Mouse (Mus musculus) limb, embryonic 12.5 days (tissue): ENCODE results near the gene Sephs2. TPM values are rescaled to one million over a fixed set of nuclear protein-coding genes. Genes with fewer than 3 reads are reported as not detected.

Source experiments
- ATAC-seq: fragments of 200-750 bp; cut with Nextera tagmentation; 2 replicates; pipeline ENCODE4 v1.8.0; 2017; ENCODE audit warnings: low read depth, moderate TSS enrichment; ENCODE audit not compliant: insufficient number of reproducible peaks, insufficient read depth, low FRiP score, low TSS enrichment
- H3K27ac ChIP-seq: fragments of 300-500 bp; sonication (generic); 2 replicates; pipeline ENCODE4 v1.5.1; 2016; ENCODE audit warnings: mild to moderate bottlenecking, moderate library complexity
- H3K27me3 ChIP-seq: fragments of 300-500 bp; sonication (generic); 2 replicates; pipeline ENCODE4 v1.6.1; 2016; ENCODE audit warnings: mild to moderate bottlenecking, moderate library complexity
- H3K36me3 ChIP-seq: fragments of 300-500 bp; sonication (generic); 2 replicates; pipeline ENCODE4 v1.6.1; 2016; ENCODE audit warnings: mild to moderate bottlenecking, moderate library complexity
- H3K4me1 ChIP-seq: fragments of 300-500 bp; sonication (generic); replicated peaks from 2 replicates; pipeline ENCODE4 v1.6.1; 2016
- H3K4me2 ChIP-seq: fragments of 300-500 bp; sonication (generic); 2 replicates; pipeline ENCODE4 v1.6.1; 2016; ENCODE audit warnings: mild to moderate bottlenecking, moderate library complexity
- H3K4me3 ChIP-seq: fragments of 300-500 bp; sonication (generic); replicated peaks from 2 replicates; pipeline ENCODE4 v1.5.1; 2016; ENCODE audit warnings: mild to moderate bottlenecking
- H3K9ac ChIP-seq: fragments of 300-500 bp; sonication (generic); replicated peaks from 2 replicates; pipeline ENCODE4 v1.6.1; 2016; ENCODE audit warnings: mild to moderate bottlenecking, moderate library complexity
- H3K9me3 ChIP-seq: fragments of 300-500 bp; sonication (generic); 2 replicates; pipeline ENCODE4 v1.6.1; 2016; ENCODE audit warnings: mild to moderate bottlenecking, moderate library complexity
- WGBS: fragments of 180-500 bp; shearing (Covaris S2); methylation state at CpG from one replicate; pipeline ENCODE4 v1.1.7; 2016; 5-methylcytosine and 5-hydroxymethylcytosine counted together
- polyA plus RNA-seq: library from polyadenylated mRNA; unstranded; fragments of >200 nt; fragmentation: Nextera tagmentation; extraction: Ambion mirVana; gene quantifications from 2 replicates; pipeline ENCODE4 v1.2.1, GENCODE M21; 2016

Sephs2 gene
- polyA plus RNA-seq, 1 experiment from 2014 or later, result 92.3 TPM

- peaks cover 38% of the 10 kb centered on the region for H3K36me3 ChIP-seq
- H3K4me1 ChIP-seq, result peaks cover 12% of the 10 kb centered on the region
- H3K27me3 ChIP-seq, result no peaks in the 10 kb centered on the region
- no peak overlapping the region for H3K27ac ChIP-seq
- peaks cover 15% of the 10 kb centered on the region; the same call in 1 of the 2 replicates for H3K9me3 ChIP-seq
- H3K9ac ChIP-seq, result no peak overlapping the region
- no peak for ATAC-seq
- H3K4me2 ChIP-seq, result no peak overlapping the region
- no peak overlapping the region for H3K4me3 ChIP-seq
- WGBS, result 92% methylated on average over 5 of the region's 5 CpGs
Measured at GRCm38 (mm10) chr7:127270666-127271065, 3.2 kb downstream of the Sephs2 start.

GRCm38 (mm10) chr7:127270256-127270655, 3.6 kb downstream of the Sephs2 start:
- no peak overlapping the region for H3K4me2 ChIP-seq
- H3K4me3 ChIP-seq, result no peak overlapping the region
- H3K9ac ChIP-seq, result no peak overlapping the region
- no peak overlapping the region for H3K27ac ChIP-seq
- H3K27me3 ChIP-seq, result no peaks in the 10 kb centered on the region
- H3K4me1 ChIP-seq, result peaks cover 12% of the 10 kb centered on the region
- H3K36me3 ChIP-seq, result peaks cover 38% of the 10 kb centered on the region
- no peak for ATAC-seq
- H3K9me3 ChIP-seq, result peaks cover 15% of the 10 kb centered on the region; the same call in 1 of the 2 replicates
- 95% methylated on average over 2 of the region's 2 CpGs for WGBS

GRCm38 (mm10) chr7:127263526-127263925, 10.3 kb downstream of the Sephs2 start:
- no peak for ATAC-seq
- Histone ChIP-seq H3K36me3 (peaks cover 7% of the 10 kb centered on the region; the same call in 1 of the 2 replicates), H3K9ac (no peak overlapping the region), H3K4me3 (no peak overlapping the region), H3K9me3 (peaks cover 5% of the 10 kb centered on the region; the same call in 1 of the 2 replicates), H3K27me3 (no peaks in the 10 kb centered on the region), H3K27ac (no peak overlapping the region), H3K4me2 (no peak overlapping the region), H3K4me1 (peaks cover 18% of the 10 kb centered on the region)
- 86% methylated on average over 3 of the region's 3 CpGs for WGBS

- 85% methylated on average over 10 of the region's 10 CpGs for WGBS
- Histone ChIP-seq H3K9me3 (no peaks in the 10 kb centered on the region), H3K4me2 (no peak overlapping the region), H3K4me3 (no peak overlapping the region), H3K36me3 (peaks cover 11% of the 10 kb centered on the region), H3K27ac (no peak overlapping the region), H3K4me1 (peaks cover 18% of the 10 kb centered on the region), H3K27me3 (no peaks in the 10 kb centered on the region), H3K9ac (no peak overlapping the region)
- no peak for ATAC-seq
Measured at GRCm38 (mm10) chr7:127262218-127262961, 11.5 kb downstream of the Sephs2 start.

- Histone ChIP-seq H3K36me3 (peaks cover 23% of the 10 kb centered on the region), H3K27ac (0 out of 2 replicates have a peak within 1 kb of the TSS, but pooled peaks have one; percentile 29), H3K9me3 (no peaks in the 10 kb centered on the region), H3K4me2 (peak within 1 kb of the TSS; percentile 71), H3K27me3 (no peaks in the 10 kb centered on the region), H3K4me1 (peaks cover 18% of the 10 kb centered on the region), H3K9ac (peak within 1 kb of the TSS; percentile 75), H3K4me3 (peak within 1 kb of the TSS; percentile 69)
- under 1% methylated on average over 50 of the region's 50 CpGs for WGBS
- peak; percentile 98 for ATAC-seq
Measured at GRCm38 (mm10) chr7:127260309-127261111, 13.3 kb downstream of the Sephs2 start, which contains the start of gene Dctpp1. Gene Dctpp1 (minus strand): TSS chr7:127260709.

- Histone ChIP-seq H3K9me3 (no peaks in the 10 kb centered on the region), H3K4me3 (peak overlapping the region; percentile 69), H3K9ac (no peak overlapping the region), H3K4me1 (peaks cover 27% of the 10 kb centered on the region), H3K27ac (no peak overlapping the region), H3K27me3 (no peaks in the 10 kb centered on the region), H3K36me3 (peaks cover 23% of the 10 kb centered on the region), H3K4me2 (peak overlapping the region; percentile 71)
- no peak for ATAC-seq
- 78% methylated on average over 8 of the region's 8 CpGs for WGBS
Measured at GRCm38 (mm10) chr7:127259186-127259905, 14.5 kb downstream of the Sephs2 start.

- Histone ChIP-seq H3K4me1 (peaks cover 27% of the 10 kb centered on the region), H3K9ac (no peak overlapping the region), H3K4me2 (no peak overlapping the region), H3K27ac (no peak overlapping the region), H3K4me3 (no peak overlapping the region), H3K36me3 (peaks cover 29% of the 10 kb centered on the region), H3K9me3 (no peaks in the 10 kb centered on the region), H3K27me3 (no peaks in the 10 kb centered on the region)
- 86% methylated on average over 5 of the region's 5 CpGs for WGBS
- ATAC-seq, result no peak
Measured at GRCm38 (mm10) chr7:127256518-127256917, 17.3 kb downstream of the Sephs2 start.

GRCm38 (mm10) chr7:127255965-127256364, 17.9 kb downstream of the Sephs2 start:
- Histone ChIP-seq H3K9me3 (no peaks in the 10 kb centered on the region), H3K4me1 (peaks cover 23% of the 10 kb centered on the region), H3K4me2 (no peak overlapping the region), H3K36me3 (peaks cover 33% of the 10 kb centered on the region), H3K27ac (no peak overlapping the region), H3K4me3 (no peak overlapping the region), H3K27me3 (no peaks in the 10 kb centered on the region), H3K9ac (no peak overlapping the region)
- ATAC-seq, result no peak
- WGBS, result 88% methylated on average over 2 of the region's 2 CpGs

GRCm38 (mm10) chr7:127255008-127255407, 18.8 kb downstream of the Sephs2 start:
- no peak for ATAC-seq
- peak overlapping the region; percentile 87 for H3K4me2 ChIP-seq

GRCm38 (mm10) chr7:127253821-127254769, 19.8 kb downstream of the Sephs2 start:
- no peaks in the 10 kb centered on the region for H3K9me3 ChIP-seq
- H3K9ac ChIP-seq, result peak overlapping the region; percentile 77
- no peaks in the 10 kb centered on the region for H3K27me3 ChIP-seq
- WGBS, result under 1% methylated on average over 136 of the region's 136 CpGs
- H3K4me3 ChIP-seq, result peak overlapping the region; percentile 51
- H3K27ac ChIP-seq, result peak overlapping the region; percentile 92
- peak; percentile 94 for ATAC-seq
- H3K4me1 ChIP-seq, result peaks cover 12% of the 10 kb centered on the region
- H3K36me3 ChIP-seq, result peaks cover 49% of the 10 kb centered on the region
- peak overlapping the region; percentile 87 for H3K4me2 ChIP-seq

More at GRCm38 (mm10) chr7:127255008-127255407, 18.8 kb downstream of the Sephs2 start:
- H3K9me3 ChIP-seq, result no peaks in the 10 kb centered on the region
- no peaks in the 10 kb centered on the region for H3K27me3 ChIP-seq
- H3K36me3 ChIP-seq, result peaks cover 40% of the 10 kb centered on the region
- 16% methylated on average over 4 of the region's 4 CpGs for WGBS
- peak overlapping the region; percentile 77 for H3K9ac ChIP-seq
- peaks cover 22% of the 10 kb centered on the region for H3K4me1 ChIP-seq
- peak overlapping the region; percentile 51 for H3K4me3 ChIP-seq
- H3K27ac ChIP-seq, result peak overlapping the region; percentile 92; the same call in 1 of the 2 replicates
